Mouse (Mus musculus) 3T3-L1 (cell line): ENCODE data around the gene Sec63.

Experiments used
- DNase-seq: peaks from one replicate; pipeline ENCODE4 v3.0.0-alpha.2; 2015; ENCODE audit warnings: low read depth, low spot score

The Sec63 gene

GRCm38 (mm10) chr10:42862806-42863205 is 101.5 kb downstream of the Sec63 start:
- no peak for DNase-seq

GRCm38 (mm10) chr10:42863621-42864391 is 102.5 kb downstream of the Sec63 start:
- DNase-seq = peak; percentile 21

GRCm38 (mm10) chr10:42864696-42865095 is 103.4 kb downstream of the Sec63 start:
- no peak for DNase-seq

GRCm38 (mm10) chr10:42868416-42868815 is 107.1 kb downstream of the Sec63 start:
- DNase-seq = no peak

GRCm38 (mm10) chr10:42869467-42869866 is 108.2 kb downstream of the Sec63 start:
- no peak for DNase-seq

DNA sequence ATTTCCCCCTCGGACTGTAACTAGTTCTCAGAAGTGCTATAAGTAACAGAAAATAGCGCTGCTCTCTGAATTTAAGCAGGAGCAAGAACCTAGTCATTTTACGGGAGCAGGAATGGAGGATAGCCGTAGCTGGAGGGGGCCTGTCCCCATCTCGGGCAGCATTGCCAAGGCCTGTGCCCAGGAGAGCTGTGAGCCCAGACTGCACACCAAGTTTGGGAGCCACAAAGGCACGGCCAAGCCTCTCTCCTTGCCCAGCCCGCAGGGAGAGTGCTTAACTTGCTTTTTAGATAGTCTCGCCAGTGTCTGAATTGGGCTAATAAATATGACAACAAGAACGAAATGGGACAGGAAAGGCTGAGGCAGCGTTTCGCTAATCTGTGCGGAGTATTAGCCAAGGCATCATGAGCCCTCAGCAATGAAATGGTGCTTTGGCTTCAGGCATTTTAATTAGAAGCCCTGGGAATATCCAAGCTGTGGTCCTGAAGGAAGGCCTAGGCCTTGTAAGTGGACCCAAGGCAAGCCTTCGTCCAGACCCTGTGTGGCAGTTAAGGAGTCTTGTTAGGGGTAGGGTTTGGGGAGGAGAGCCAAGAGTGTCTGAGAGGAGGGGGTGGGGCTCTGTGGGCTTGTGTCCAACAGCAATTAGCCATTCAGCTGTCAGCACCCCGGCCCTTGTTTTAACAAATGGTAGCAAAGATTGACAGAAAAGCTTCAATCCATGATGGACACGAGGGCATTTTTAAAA is 111.1 kb downstream of the Sec63 start:
- DNase-seq = no peak

DNA sequence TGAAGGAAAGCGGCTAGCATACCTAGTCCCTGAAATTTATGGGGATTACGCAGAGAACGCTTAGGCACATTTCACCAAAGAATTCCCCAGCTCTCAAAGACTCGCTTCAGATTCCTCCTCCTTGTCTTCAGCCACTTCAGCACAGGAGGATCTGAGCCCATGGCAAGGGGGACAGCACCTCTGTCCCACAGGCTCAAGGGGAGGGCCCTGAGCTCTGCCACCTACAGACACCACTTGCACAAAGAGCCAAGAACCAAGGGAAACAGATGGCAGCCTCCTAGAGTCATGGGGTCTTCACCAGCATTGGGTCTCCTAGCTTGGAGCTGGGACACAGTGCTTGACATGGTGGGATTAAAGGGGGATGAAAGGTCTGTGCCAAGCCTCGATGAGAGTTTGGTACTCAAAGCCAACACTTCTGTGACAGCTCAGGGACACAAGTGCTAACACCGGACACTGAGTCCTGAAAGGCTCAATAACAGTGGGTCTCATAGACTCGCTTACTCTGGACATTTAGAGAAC is 111.8 kb downstream of the Sec63 start:
- DNase-seq = no peak

DNA sequence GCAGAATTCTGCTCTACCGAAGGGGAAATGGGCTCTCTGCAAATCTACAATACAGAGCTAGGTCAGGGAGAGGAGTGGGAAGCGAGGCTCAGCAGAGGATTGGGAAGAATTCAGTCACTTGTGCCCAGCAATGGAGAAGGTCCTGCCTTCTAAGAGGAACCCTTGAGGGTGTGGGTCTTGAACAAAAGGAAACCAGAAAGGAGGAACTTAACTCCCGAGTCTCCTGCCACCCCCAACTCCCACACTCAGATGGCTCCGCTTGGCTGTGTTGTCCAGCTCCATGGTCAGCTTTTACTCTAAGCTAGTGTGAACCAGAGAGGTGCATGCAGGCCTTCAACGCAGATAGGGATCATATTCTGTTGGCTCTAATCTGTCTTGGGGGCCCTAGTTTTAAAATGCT is 114.9 kb downstream of the Sec63 start:
- DNase-seq = no peak

DNA sequence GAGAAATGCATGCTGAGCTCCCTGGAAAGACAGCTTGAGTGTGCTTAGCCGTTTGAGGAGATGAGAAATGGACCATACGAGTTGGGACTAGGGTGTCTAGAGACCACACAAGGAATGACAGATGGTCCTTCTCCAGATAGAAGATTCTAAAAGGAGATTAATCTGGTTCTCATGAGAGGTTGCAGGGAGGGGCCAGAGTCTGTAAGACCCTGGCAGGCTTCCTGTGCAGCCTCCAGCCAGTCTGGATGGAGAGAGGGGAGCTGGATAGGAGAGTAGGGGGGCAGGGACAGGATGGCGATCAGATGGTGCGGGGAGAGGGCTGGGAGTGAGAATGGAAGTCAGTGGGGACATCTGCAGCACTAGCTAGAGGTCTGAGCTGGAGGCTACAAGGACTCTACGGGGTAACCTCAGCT is 118.0 kb downstream of the Sec63 start:
- DNase-seq = no peak

DNA sequence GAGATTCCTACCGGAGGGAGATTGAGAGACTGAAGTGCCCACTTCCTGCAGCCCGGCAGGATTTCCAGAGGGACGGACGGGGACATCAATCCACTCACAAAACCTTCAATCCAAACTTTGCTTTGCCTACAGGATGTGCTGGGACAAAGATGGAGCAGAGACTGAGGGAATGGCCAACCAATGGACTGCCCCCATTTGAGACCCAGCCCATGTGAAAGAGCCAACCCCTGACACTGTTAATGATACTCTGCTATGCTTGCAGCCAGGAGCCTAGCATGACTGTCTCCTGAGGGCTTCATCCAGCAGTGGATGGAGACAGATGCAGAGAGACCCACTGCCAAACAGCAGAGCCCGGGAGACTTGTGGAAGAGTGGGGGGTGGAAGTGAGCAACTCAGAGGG is 118.4 kb downstream of the Sec63 start:
- DNase-seq = no peak
